Mouse (Mus musculus): ENCODE data around the gene Gm28308. TPM values are rescaled to one million over a fixed set of nuclear protein-coding genes. Genes with fewer than 3 reads are reported as not detected.

The Gm28308 gene
- polyA plus RNA-seq, 2 experiments: not detected

GRCm38 (mm10) chr6:52162093-52162380, 51.1 kb downstream of the Gm28308 start:
- Histone ChIP-seq H3K36me3 (replicated peaks; ENCODE audit: control insufficient read depth, insufficient read depth, low read depth) (no peaks in the 10 kb centered on the region), H3K9ac (replicated peaks) (no peak overlapping the region), H3K27ac (no peak overlapping the region), H3K4me2 (ENCODE audit: low read depth) (no peak overlapping the region), H3K4me3 (ENCODE audit: insufficient read depth in 1 of 2, low read depth in 2 of 2, low read length in 2 of 2) (no peak overlapping the region), H3K4me1 (replicated peaks; ENCODE audit: control insufficient read depth in 2 of 2, insufficient read depth in 2 of 2, low read length in 1 of 2) (no peaks in the 10 kb centered on the region; a peak in 1 of 4 replicates), H3K27me3 (ENCODE audit: control insufficient read depth, insufficient read depth, low read length) (peaks cover 98% of the 10 kb centered on the region), H3K9me3 (ENCODE audit: control insufficient read depth, low read length) (no peaks in the 10 kb centered on the region)
- TF ChIP-seq CTCF (IDR thresholded peaks at IDR 0.05; ENCODE audit: low read depth) (no peak), EP300 (IDR thresholded peaks at IDR 0.05; ENCODE audit: low read depth) (no peak)
- DNase-seq (ENCODE audit: low read depth in 3 of 3, low spot score in 3 of 3): no peak
- no peak for ATAC-seq (ENCODE audit: insufficient read depth)
- WGBS (ENCODE audit: insufficient replicate concordance): 32% methylated on average over 1 of the region's 1 CpGs

DNA sequence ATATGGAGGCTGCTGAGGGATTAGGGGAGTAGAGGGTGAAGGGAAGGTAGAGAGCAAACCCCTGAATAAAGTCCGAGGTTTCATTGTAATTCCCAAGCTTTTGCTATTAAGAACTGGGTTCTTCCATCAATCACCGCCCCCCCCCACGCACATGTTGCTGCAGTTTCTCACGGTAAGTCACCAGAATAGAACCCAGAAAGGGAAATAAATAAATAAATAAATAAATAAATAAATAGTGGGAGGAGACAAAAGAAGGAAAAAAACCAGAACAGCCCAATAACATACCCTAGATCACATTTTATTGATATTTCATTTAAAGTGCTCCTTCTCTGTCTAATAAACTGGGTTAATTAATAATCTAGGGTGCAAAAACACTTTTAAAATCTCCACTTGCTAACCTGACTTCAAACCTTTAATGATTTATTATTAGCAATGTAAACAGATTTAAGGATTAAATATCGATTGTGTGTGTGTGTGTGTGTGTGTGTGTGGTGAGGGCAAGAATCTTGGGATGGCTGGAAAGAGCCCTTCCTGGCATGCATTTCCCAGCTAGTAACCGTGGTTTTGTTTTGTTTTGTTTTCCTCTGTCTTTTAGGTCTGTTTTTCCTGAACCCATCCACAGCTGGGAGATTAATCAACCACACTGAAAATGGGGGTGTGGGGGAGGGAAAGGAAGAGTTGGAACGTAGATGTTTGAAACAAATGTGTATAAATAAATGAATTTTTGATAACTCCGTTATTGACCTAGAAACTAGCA, 51.6 kb downstream of the Gm28308 start:
- TF ChIP-seq EP300 (IDR thresholded peaks at IDR 0.05; ENCODE audit: low read depth): no peak
- TF ChIP-seq CTCF (IDR thresholded peaks at IDR 0.05; ENCODE audit: low read depth): no peak
- Histone ChIP-seq H3K9ac (replicated peaks) (no peak overlapping the region), H3K36me3 (replicated peaks; ENCODE audit: control insufficient read depth, insufficient read depth, low read depth) (no peaks in the 10 kb centered on the region), H3K27ac (no peak overlapping the region), H3K4me1 (replicated peaks; ENCODE audit: control insufficient read depth in 2 of 2, insufficient read depth in 2 of 2, low read length in 1 of 2) (no peaks in the 10 kb centered on the region; a peak in 1 of 4 replicates), H3K4me2 (ENCODE audit: low read depth) (no peak overlapping the region), H3K4me3 (ENCODE audit: insufficient read depth in 1 of 2, low read depth in 2 of 2, low read length in 2 of 2) (no peak overlapping the region), H3K9me3 (ENCODE audit: control insufficient read depth, low read length) (no peaks in the 10 kb centered on the region), H3K27me3 (ENCODE audit: control insufficient read depth, insufficient read depth, low read length) (peaks cover 98% of the 10 kb centered on the region)
- WGBS (ENCODE audit: insufficient replicate concordance): 21% methylated on average over 8 of the region's 8 CpGs
- DNase-seq (ENCODE audit: low read depth in 3 of 3, low spot score in 3 of 3) (no peak), ATAC-seq (ENCODE audit: insufficient read depth) (no peak)

DNA sequence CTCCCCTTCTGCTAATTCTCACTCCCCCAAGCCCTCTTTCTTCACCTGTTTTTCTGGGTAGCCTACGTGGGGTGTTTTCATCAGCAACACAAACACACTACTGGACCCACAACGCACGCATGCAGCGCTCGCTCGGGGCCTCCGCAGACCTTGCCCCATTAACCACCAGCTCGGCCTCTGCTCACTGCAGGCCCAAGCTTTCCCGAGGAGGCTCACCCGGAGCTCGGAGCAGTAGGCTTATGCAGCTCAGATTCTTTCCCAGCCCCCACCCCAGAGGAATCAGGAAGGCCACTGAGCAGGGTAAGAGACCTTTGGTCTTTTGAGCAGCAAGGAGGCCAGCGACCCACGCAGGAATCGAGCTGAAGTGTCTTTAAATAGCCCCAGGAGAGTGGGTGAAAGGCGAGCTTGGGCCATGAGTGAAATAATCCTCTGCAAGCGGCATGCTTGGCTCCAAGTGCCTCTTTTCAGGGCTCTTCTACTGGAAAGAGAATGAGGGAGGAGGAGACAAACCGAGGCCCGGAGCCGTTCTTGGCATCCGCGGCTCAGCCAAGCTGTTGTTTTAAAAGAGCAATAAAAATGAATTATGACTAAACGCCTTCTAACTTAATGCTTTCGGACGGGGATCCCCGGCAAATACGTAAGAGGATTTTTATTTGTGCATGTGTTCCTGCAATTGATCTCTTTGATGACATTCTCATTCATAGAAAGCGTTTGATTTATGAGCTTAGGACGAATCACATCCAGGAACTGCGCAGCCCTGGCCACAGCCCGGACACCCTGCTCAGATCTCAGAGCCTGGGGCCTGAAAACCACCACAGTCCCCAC, 52.4 kb downstream of the Gm28308 start:
- 13% methylated on average over 30 of the region's 30 CpGs for WGBS (ENCODE audit: insufficient replicate concordance)
- DNase-seq (ENCODE audit: low read depth in 3 of 3, low spot score in 3 of 3) (no peak), ATAC-seq (ENCODE audit: insufficient read depth) (no peak)
- peaks cover 98% of the 10 kb centered on the region for H3K27me3 ChIP-seq (ENCODE audit: control insufficient read depth, insufficient read depth, low read length)
- H3K27ac ChIP-seq: no peak overlapping the region
- H3K36me3 ChIP-seq (replicated peaks; ENCODE audit: control insufficient read depth, insufficient read depth, low read depth): no peaks in the 10 kb centered on the region
- 0 out of 4 replicates have a peak overlapping the region, but pooled peaks of 1 of the 2 experiments have one; percentile 7 for H3K4me3 ChIP-seq (ENCODE audit: insufficient read depth in 1 of 2, low read depth in 2 of 2, low read length in 2 of 2)
- peak overlapping the region; percentile 13; the same call in 1 of the 2 replicates for H3K4me2 ChIP-seq (ENCODE audit: low read depth)
- H3K9me3 ChIP-seq (ENCODE audit: control insufficient read depth, low read length): no peaks in the 10 kb centered on the region
- TF ChIP-seq EP300 (IDR thresholded peaks at IDR 0.05; ENCODE audit: low read depth) (no peak), CTCF (IDR thresholded peaks at IDR 0.05; ENCODE audit: low read depth) (no peak)
- H3K4me1 ChIP-seq (replicated peaks; ENCODE audit: control insufficient read depth in 2 of 2, insufficient read depth in 2 of 2, low read length in 1 of 2): no peaks in the 10 kb centered on the region; a peak in 1 of 4 replicates
- H3K9ac ChIP-seq (replicated peaks): no peak overlapping the region

GRCm38 (mm10) chr6:52159979-52160378, 53.2 kb downstream of the Gm28308 start:
- 8% methylated on average over 9 of the region's 9 CpGs for whole genome bisulfite sequencing (ENCODE audit: insufficient replicate concordance)
- Histone ChIP-seq H3K4me2 (ENCODE audit: low read depth) (no peak overlapping the region), H3K9ac (replicated peaks) (no peak overlapping the region), H3K4me1 (replicated peaks; ENCODE audit: control insufficient read depth in 2 of 2, insufficient read depth in 2 of 2, low read length in 1 of 2) (no peaks in the 10 kb centered on the region; a peak in 1 of 4 replicates), H3K9me3 (ENCODE audit: control insufficient read depth, low read length) (no peaks in the 10 kb centered on the region), H3K4me3 (ENCODE audit: insufficient read depth in 1 of 2, low read depth in 2 of 2, low read length in 2 of 2) (0 out of 4 replicates have a peak overlapping the region, but pooled peaks of 1 of the 2 experiments have one; percentile 21), H3K27ac (no peak overlapping the region), H3K36me3 (replicated peaks; ENCODE audit: control insufficient read depth, insufficient read depth, low read depth) (no peaks in the 10 kb centered on the region), H3K27me3 (ENCODE audit: control insufficient read depth, insufficient read depth, low read length) (peaks cover 98% of the 10 kb centered on the region)
- TF ChIP-seq CTCF (IDR thresholded peaks at IDR 0.05; ENCODE audit: low read depth) (no peak), EP300 (IDR thresholded peaks at IDR 0.05; ENCODE audit: low read depth) (no peak)
- DNase-seq (ENCODE audit: low read depth in 3 of 3, low spot score in 3 of 3) (no peak), ATAC-seq (ENCODE audit: insufficient read depth) (no peak)

DNA sequence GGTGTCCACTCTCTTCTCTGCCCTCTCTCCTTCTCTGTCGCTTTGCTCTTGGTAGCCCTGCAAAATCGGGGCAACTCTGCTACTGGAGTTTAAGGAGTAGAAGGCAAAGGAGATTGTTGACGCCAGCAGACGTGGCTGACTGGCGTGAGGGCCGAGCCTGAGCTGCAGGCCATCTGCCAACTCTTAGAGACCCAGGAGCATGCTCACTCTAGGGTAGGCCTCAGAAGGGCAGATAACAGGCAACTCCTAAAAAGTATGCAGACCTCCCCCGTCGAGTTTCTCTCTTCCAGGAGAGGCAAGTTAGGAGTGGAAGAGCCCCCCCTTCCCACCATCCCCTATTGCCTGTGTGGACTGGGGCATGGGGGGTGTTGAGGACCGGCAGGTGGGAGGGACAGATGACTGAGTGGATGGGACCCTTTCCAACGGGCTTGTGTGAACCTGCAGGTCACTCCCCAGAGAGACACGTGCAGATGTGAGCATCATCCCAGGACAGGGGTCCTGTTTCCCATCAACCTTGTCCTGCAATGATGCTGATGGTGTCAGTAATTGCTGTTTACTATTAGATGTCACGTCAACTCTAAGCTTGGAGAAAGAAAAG, 53.9 kb downstream of the Gm28308 start:
- Histone ChIP-seq H3K4me2 (ENCODE audit: low read depth) (peak overlapping the region; percentile 67), H3K9ac (replicated peaks) (no peak overlapping the region), H3K4me3 (ENCODE audit: insufficient read depth in 1 of 2, low read depth in 2 of 2, low read length in 2 of 2) (peak overlapping the region; percentile 32 to 57; a peak in 3 of 4 replicates), H3K27me3 (ENCODE audit: control insufficient read depth, insufficient read depth, low read length) (peaks cover 98% of the 10 kb centered on the region), H3K36me3 (replicated peaks; ENCODE audit: control insufficient read depth, insufficient read depth, low read depth) (no peaks in the 10 kb centered on the region), H3K9me3 (ENCODE audit: control insufficient read depth, low read length) (no peaks in the 10 kb centered on the region), H3K27ac (no peak overlapping the region), H3K4me1 (replicated peaks; ENCODE audit: control insufficient read depth in 2 of 2, insufficient read depth in 2 of 2, low read length in 1 of 2) (no peaks in the 10 kb centered on the region; a peak in 1 of 4 replicates)
- WGBS (ENCODE audit: insufficient replicate concordance): 17% methylated on average over 12 of the region's 12 CpGs
- ATAC-seq (ENCODE audit: insufficient read depth) (no peak), DNase-seq (ENCODE audit: low read depth in 3 of 3, low spot score in 3 of 3) (no peak)
- no peak for TF ChIP-seq EP300 (IDR thresholded peaks at IDR 0.05; ENCODE audit: low read depth)
- TF ChIP-seq CTCF (IDR thresholded peaks at IDR 0.05; ENCODE audit: low read depth): no peak

All from liver, embryonic 14.5 days (tissue).